Mouse (Mus musculus) heart, postnatal 0 days (tissue): ENCODE measurements around the gene Nkx2-5.

Experiments used
- CTCF ChIP-seq: IDR thresholded peaks from 2 replicates; pipeline ENCODE4 v1.5.1; 2016; ENCODE audit warnings: antibody characterized with exemption, control low read depth, low read depth
- EP300 ChIP-seq: IDR thresholded peaks from 2 replicates; pipeline ENCODE4 v1.6.1; 2016; ENCODE audit warnings: antibody characterized with exemption, low read depth

GRCm38 (mm10) chr17:26836377-26836776 lies 8.4 kb downstream of the Nkx2-5 start:
- no peak for TF ChIP-seq CTCF
- no peak for TF ChIP-seq EP300
